Mouse (Mus musculus) cerebellum, postnatal 4 days (tissue): ENCODE measurements at regions not wholly inside any gene's neighbourhood (a gene's known extent, or its start where the extent isn't known, plus 50 kb on each side); places are given as distances from the start of the nearest gene placed in this dataset.

Source experiments
- DNase-seq, 2 experiments: peaks; one replicate each; pipeline ENCODE4 v3.0.0; 2022; ENCODE audit warnings: low spot score in 2 of 2, mixed read lengths in 1 of 2

DNA sequence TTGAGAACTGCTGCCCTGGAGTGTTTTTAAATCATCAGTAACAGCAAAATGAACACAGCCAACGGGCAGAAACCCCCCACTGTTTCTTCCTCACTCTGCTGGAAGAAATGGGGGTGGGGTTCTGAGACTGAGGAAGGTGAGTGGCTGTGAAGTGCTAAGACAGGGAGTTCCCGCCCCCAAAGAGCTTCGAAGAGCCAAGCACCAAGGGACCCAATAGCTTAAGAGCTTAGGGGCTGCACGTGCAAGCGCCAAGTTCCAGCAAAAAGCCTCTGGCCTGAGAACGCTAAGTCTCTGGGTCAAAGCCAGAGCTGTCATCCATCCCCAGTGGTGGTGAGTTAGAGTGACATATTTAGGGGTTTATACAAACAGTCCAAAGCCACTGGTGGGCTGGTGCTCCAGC is 55.1 kb upstream of the Pcbd1 start:
- DNase-seq: no peak

DNA sequence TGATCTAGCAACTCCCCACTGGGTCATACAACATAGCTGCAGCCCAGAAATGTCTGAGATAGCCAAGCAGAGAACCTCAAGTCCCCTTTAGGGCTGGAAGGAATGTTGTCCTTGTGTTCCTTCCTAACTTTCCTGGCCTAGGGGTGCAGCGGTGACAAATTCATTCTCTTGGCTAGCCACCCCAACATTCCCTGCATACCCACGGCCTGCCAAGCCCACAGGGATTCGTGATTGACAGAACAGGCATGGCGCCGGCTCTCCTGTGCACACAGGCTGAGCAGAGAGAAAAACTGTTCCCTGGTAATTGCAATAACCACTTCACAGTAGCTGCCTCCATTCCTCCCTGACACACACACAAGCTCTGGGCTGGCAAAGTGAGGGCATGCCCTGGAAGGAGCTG is 60.5 kb upstream of the Pcbd1 start:
- DNase-seq: no peak

DNA sequence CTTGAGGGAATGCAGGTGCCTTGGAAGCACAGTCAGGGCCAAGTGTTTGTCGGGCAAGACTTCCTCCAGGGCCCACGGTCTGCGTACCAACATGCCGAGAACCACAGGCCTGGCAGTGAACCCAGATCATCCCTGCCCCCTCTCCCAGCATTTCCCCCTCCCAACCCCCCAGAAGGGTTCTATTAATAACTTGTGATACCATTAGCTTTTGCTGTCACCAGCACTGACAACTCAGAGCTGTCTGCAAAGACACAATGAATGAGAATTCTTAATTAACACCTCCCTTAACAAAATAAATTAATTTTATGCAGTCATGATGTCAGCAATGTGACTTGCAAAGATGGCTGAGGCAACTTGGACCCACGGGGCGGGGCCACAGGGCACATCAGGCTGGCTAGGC is 61.9 kb upstream of the Pcbd1 start:
- DNase-seq: no peak

DNA sequence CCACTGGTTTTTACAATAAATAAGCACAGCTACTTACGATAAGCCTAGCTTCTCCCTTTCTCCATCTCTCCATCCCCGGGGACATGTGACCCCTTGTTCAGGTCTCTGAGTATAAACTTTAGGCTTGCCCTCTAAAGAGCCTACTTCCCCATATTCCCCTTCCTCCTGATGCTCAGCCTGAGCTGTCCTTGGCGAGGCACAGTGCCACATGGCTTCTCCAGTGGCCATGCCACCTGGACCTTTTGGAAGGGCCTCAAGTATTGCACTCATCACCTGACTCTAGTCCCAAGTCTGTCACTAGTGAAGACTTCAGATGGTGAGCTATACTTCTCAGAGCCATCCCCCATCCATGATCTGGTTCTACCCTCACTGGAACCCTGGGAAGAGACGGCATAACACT is 64.1 kb upstream of the Pcbd1 start:
- no peak for DNase-seq

DNA sequence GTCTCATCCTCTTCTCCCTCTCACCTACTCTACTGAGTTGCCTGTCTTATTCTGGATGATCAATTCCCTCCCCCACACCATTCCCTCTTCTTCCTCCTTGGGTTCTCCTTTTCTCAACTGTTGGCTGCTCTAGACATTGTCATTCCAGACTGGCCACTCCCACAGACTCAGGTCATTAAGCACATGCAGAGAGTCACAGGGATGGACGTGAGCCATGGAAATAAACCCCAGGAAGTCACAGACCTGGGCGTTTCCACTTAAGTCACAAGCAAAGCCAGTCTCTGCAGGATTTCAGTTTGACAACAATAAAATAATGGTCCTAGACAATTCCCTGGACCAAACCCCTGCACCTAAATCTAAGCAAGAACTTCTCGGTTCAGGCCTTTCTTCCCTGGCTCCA is 65.0 kb upstream of the Pcbd1 start:
- DNase-seq: no peak

DNA sequence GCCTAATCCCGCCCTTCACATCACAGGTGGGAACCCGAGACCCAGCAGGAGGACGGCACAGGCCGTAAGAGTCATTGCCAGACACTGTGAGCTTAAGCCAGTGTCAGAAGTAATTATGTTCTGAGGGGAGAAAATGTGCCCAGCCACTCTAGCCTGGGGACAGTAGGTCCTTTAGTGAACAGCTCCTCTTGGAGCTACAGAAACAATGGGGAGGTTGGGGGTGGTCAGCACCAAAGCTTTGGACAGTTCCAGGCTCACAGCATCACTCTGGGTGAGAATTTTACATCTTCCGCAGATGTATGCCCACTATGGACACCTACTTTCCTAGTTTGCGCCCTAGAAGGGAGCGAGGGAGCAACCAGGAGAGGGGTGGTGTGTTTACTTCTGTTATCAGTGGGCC is 65.7 kb upstream of the Pcbd1 start:
- DNase-seq: no peak

DNA sequence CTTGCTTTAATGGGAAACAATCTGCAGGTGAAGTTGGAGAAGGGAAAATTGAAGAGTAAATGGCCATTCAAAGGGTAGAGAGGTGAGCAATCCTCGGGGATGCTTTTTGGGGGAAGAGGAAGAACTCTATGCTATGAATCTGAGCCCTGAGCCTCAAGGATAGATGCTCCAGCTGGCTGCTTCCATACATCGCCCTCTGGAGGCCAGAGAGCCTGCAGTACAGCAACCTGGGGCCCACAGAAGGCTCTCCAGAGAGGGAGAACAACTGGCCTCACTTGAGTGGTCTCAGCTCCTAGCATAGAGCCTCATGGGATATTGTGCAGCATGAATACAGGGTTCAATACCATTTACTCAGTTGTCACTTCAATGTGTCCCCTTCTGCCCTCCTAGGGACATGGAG is 69.6 kb upstream of the Pcbd1 start:
- DNase-seq: no peak

DNA sequence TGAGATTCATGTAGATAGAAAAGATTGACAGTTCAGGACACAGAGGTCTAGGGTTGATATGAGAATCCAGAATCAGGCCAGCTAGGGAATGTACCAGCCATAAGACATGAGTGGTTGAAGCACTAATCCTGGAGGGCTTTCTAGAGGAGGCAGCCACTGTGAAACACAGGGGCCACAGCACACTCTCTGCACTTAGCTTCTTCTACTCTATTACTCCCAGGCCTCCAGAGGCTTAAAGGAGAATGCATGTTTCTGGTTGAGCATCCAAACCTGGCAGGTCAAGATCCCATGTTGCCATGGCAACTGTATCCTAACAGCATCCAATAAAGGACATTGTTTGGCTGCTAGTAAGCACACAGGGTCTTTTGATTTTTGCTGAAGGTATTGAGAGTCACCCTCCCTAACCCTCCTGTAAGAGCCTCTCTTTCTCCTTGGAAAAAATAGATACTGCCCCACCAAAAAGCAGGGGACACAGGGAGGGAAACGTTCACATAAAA is 76.9 kb upstream of the Pcbd1 start:
- DNase-seq: no peak

DNA sequence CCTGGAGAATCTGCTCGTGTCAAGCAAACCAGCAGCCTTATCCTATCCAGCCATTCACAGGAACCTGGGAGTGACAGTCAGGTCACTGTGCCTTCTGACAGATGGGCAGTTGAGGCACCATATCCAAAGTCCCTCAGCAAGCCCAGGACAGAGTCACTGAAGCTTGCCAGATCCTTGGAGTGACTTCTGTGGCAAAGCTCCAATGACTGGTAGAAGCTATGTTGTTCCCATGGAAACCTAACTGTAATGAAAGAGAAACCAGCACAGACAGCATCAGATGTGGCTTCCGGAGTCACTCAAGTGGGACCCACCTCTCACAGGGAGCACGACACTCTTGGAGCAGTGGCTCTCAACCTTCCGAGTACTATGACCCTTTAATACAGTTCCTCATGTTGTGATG is 78.4 kb upstream of the Pcbd1 start:
- no peak for DNase-seq

DNA sequence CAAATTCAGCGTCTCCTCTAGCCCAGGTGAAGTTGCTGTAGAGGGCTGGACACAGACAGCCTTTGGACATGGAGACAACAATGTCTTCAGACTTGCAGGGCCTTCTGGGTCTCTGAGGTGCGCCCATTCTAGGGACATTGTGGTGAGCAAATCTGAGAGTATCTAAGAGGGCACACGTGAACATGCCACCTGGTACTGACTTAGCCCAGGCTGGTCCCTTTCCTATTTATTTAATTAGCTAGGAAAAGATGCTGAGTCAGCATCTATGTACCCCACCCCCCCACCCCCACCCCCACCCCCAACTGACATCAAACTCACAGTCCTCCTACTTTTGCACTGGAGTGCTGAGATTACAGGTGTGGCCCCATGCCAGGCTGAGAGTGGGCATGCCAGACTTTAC is 81.7 kb upstream of the Pcbd1 start:
- DNase-seq: no peak

DNA sequence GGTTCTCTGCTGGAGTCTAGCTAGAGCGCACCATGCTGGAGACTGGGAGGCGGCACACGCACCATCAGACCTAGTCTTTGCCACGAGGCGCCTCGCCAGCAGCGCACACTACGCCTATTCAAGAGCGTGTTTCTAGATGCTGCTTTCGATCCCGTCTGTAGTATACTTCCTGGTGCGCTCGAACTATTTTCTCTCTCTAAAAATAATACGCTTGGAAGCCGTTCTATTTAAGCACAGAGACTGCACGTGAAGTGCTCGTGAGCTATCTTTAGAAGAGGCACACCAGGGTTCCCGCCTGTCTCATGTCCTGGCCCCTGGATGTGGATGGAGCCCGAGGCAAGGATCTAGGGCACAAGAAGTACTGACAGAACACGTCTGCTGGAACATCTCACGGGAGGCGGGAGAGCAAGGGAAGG is 87.4 kb upstream of the Pcbd1 start:
- DNase-seq: no peak

DNA sequence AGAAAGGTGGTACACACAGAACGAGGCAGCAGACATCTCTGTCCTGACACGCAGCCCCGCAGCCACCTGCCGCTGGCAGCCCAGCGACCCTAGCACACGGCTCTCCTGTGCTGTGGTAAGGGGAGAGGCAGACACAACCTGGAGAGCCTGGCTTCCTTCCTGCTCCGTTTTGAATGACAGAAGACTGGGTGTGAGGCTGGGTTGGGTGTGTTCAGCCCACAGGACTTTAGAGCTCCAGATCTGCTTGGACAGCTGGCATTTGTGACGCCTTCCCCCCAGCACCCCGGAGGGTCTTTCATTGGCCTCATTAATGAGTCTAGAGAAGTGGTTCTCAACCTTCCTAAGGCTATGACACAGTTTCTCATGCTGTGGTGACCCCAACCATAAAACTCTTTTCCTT is 91.7 kb upstream of the Pcbd1 start:
- DNase-seq: no peak

DNA sequence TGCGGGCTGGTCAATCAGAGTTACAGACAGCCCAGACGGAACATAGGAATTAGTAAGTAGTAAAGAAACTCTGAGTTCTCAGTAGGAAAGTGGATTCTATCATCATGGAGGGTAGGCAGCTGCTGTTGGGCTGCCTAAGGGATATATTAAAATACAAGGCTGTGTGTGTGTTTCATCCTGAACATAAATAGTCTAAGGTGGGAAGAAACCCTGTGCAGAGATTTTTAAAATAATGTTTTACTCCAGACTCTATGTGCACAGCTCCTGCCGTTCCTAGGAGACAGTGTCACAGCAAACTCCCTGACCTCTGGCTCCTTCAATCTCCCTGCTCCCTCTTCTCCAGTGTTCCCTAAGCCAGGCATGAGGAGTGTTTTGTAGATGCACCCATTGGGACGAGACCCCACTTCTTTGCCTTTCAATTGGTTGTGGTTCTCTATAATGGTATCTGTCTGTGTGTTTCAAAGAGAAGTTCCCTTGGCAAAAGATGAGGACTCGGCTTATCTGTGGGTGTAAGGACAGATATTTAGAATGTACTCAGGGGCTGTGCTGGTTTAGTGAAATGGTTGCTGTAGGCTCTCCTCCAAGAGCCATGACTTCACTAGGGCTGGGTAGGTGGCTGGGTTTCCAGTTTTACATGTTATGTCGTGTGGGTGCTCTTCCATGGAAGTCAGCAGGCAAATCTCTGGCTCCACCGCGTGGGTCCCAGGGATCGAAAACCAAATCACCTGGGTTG is 93.1 kb upstream of the Pcbd1 start:
- no peak for DNase-seq

DNA sequence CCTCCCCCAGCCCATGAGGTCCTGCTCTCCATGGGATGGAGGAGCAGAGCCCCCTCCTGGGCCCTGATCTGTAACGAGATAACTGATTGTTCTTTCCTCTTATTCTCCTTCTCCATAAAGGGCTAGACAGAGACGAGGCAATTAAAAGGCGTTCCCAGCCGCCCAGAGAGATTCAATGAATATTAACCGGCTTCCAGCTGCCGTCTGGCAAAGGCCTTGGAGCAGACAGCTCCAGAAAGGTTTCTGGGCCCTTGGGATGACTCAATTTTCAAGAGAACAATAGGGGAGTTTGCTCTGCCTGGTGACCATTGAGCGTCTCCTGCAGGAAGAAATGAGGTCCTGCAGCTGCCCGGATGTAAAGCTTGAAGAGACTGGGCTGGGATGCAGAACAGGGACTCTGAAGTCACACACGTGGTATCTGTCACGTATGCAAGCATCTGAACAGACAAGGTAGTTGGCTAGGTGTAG is 104.0 kb upstream of the Pcbd1 start:
- peak in 1 of 2 experiments; percentile 52 for DNase-seq

DNA sequence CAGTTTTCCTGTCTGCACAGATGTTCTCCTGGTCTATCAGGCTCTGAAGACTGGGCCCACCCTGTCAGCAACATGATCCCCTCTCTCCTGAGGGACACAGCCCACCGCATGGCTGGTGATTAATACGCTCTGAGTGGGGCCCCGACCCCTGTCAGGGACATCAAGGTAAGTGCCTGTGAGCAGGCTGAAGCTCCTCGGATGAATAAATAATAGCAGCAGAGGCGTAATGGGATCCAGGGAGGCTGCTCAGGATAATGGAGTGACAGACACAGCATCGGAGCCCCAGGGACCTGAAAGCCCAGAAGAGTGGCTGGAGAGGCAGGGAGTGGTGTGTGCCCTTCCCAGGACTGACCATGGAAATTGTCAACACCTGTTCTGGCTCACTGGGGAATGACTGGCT is 107.4 kb upstream of the Pcbd1 start:
- no peak for DNase-seq

DNA sequence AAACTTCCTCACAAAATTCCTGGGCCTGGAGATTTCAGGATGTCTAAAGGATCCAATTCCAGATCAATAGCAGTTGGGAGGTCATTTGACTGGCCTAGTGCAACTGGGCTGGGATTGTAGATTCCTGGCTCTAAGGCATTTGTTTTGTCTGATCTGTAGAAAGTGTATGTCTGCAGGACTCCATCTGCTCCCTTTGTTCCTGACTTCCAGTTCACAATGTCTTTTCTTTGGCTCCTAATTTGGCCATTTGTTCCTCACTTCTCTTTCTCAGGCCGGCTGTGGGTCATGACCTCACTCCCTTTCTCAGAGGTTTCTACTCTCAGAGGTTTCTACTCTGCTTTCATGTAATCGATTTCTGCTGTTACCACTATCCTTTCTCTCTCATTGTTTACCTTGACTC is 115.5 kb upstream of the Pcbd1 start:
- DNase-seq: no peak

DNA sequence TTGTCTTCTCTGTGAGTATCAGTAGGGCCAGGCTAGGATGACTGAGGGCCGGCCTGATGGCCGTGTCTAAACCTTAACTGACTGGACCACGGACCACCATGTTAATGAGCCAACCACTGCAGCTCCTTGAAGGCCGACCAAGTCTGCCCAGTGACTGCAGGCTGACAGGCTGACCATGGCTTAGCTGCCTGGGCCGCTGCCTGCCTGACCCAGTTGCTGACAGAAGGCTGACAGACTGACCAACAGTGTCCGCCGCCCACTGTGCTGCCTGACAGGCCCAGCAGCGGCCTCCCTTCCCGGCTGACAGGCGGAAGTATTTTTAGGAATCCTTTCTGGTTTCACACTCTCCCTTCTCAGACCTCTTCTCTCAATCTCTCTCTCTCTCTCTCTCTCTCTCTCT is 124.3 kb upstream of the Pcbd1 start:
- no peak for DNase-seq

DNA sequence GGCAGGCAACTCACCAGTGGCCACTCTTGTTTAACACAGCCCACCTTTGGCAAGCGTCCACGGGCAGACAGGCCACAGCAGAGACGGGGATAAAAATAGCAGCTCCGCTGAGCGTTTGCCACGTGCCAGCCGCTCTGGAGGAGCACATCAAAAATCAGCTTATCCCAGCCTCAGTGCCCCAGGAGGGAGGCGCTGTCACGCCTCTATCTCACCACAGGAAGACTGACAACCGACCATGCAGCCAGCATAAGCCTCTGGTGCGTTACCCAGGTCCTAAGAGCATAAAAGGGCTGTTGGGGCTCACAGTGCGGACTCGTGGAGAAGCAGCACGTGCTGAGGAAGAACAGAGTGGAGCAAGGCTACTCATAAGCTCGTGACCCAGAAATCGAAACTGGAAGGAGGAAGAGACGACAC is 126.4 kb upstream of the Unc5b start:
- peak in 1 of 2 experiments; percentile 57 for DNase-seq

DNA sequence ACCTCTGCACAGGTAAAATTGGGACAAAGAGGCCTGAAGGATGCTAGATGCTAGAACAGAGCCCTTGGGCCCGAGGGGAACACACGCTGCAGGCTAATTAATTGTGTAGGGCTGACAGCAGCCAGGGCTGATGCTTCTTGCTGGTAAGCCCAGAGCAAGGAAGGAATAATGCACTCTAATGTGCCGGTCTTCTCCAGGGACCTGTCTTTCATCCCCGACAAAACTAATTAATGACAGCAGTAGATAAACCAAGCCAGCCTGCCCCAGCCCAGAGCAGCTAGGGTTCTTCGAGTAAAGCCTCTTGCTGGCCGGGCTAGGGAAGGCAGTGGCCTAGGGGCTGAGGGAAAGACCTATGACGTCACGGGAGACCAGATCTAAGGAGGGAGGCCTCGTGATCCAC is 124.1 kb upstream of the Unc5b start:
- no peak for DNase-seq

DNA sequence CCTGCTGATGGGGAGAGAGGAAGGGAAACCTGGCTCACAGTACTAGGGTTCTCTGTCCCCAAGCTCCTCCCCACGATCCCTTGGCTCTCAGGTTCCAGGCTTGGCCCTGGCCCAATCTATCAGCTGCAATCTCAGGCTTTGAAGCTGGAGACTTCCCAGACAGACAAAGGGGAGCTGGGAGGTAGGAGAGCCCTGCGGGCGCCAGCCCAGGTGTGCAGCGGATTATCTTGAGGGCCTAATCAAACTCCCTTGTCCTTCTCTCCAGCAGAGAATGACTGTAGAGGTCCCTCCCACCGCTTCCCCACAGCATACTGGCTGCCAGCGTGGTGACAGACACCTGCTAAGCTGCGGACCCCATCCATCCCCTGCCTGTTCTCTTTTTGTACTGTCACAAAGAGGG is 121.1 kb upstream of the Unc5b start:
- no peak for DNase-seq

DNA sequence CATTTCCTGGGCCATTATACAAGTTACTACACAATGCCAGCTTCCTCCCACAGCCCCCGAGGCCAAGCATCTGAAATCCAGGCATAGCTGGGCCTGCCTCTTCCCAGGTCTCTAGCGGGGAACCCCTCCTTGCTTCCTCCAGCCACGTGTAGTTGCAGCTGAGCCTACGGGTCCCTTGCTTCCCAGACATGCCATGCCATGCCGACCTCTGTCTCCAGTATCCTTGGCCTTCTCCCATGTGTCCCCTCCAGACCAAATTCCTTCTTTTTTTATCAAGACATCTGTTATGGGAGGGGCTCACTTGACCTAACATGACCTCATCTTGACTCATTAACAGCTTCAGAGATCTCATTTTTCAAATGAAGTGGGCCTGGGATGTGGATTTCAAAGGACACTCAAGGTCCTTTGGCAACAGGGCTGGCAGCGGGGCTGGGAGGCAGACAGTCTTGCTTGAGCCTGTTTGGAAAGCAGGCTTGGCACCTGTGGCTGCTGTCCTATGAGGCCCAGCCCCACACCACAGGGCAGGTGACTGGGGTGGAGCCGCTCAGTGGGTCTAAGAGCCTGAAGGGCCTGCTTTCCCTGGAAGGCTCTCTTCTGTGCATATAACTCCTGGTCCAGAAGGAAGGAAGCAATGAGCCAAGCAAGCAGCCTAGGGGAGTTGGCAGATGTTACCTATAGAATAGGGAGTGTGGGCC is 117.7 kb upstream of the Unc5b start:
- DNase-seq: no peak

DNA sequence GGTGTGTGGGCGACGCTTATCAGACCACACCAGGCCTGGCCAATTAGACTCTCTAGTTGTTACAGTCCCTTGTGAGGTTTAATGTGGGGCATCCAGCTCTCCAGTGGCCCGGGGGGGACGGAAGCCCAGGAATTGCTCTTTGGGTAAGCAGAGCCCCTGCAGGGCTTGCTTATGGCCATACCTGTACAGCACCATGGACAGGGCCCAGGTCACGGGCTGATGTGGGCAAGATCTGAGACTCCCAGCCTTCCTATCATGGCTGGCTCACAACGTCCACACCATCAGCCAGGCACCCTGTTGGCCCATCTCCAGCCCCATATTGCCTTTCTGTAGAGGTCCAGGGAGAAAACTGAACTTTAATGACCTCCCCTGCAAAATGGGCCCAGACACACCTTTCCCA is 111.7 kb upstream of the Unc5b start:
- no peak for DNase-seq

DNA sequence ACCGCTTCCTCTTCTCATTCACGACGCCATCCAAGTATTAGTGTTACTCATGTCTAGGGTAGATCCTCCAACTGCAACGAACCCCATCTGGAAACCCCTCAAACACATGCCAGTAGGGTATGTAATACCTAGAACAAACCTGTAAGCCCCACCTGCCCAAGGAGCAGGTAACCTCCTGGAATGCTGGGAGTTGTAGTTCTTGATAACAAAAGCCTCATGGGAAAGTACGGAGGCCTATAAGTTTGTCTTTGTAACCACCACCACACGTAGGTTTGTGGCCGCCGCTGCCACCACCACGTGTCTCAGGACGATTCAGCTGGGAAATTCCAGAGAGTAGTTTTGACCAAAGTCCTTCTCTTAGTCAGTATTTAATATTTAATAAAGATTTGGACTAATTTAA is 107.4 kb upstream of the Unc5b start:
- DNase-seq: no peak

DNA sequence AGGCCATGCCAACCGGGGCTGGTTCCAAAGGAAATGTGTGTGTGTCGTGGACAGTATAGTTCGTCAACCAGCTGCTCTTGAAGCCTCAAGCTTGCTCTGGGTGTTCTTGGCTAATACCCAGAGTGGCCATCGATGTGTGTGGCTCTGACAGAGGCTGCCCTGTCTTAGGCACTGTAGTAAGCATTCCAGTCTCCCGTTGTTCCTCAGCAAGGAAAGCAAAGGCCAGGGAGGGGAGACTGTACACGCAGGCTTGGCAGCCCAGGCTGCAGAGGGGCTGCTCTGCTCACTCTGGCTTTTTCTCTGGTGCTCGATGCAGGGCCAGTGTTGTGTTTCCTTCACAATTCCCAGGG is 106.1 kb upstream of the Unc5b start:
- no peak for DNase-seq
